Mouse (Mus musculus) erythroblast, embryonic 14.5 days (primary cell): ENCODE measurements around the gene Cbs.

Experiments used
- GATA1 ChIP-seq: IDR thresholded peaks from 2 replicates; pipeline ENCODE4 v1.6.1; 2012; ENCODE audit warnings: low read length, inconsistent platforms, mixed read lengths
- TAL1 ChIP-seq: IDR thresholded peaks from 3 replicates; pipeline ENCODE4 v1.6.1; 2012; ENCODE audit warnings: low read length, inconsistent platforms, mixed read lengths

DNA sequence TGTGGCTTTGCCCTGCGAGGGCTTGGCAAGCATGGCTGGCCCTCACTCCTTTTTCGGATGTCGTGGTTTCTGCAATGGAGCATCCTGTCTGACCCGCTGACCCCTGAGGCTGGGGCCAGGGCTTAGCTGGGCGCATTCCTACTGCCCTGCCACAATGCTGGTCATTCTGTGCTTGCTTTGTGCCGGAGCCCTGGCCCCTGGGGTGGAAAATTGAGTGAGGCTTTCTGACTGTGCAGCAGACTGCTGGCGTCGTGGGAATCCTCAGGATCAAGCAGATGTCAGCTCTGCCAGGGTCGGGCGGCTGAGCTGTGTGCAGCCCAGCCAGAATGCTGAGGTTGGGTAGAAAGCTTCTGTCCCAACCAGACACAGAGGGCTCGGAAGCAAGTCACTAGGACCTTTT lies 33.1 kb upstream of the Cbs start:
- no peak for TF ChIP-seq GATA1
- no peak for TF ChIP-seq TAL1
